Mouse (Mus musculus) ES-Bruce4 (cell line): ENCODE results near the gene Cadm4.

ENCODE experiments used
- CTCF ChIP-seq: IDR thresholded peaks from one replicate; pipeline ENCODE4 v1.8.1; 2011; ENCODE audit warnings: low read depth, low read length
- EP300 ChIP-seq: IDR thresholded peaks from 2 replicates; pipeline ENCODE4 v1.6.1; 2011; ENCODE audit warnings: low read depth, low read length; ENCODE audit not compliant: insufficient read depth
- POLR2A ChIP-seq: IDR thresholded peaks from one replicate; pipeline ENCODE4 v1.8.1; 2011; ENCODE audit warnings: low read length; ENCODE audit not compliant: insufficient read depth

- TF ChIP-seq CTCF = no peak
- TF ChIP-seq POLR2A = no peak
- TF ChIP-seq EP300 = no peak
Observed at GRCm38 (mm10) chr7:24512355-24512754, 30.5 kb downstream of the Cadm4 start, which contains the start of gene AC161166.1.
